Mouse (Mus musculus) sigmoid colon, adult 10 weeks (tissue): ENCODE results near the gene Unc79. TPM values are rescaled to one million over a fixed set of nuclear protein-coding genes. Genes with fewer than 3 reads are reported as not detected.

Experiments
- polyA plus RNA-seq: library from polyadenylated mRNA; stranded (reverse); fragments of 350-450 nt; fragmentation: Illumina TruSeq; extraction: RNeasy Lipid Tissue Mini Kit (QIAGEN cat#74804); gene quantifications from one replicate; pipeline ENCODE4 v1.2.3, GENCODE M21; 2014; ENCODE audit warnings: low read depth, low replicate concordance

Unc79 gene
- polyA plus RNA-seq = 0.47 TPM

GRCm38 (mm10) chr12:102948778-102949394 is at the start of gene Unc79:
TSS of gene Unc79 (plus strand) at chr12:102948859.

GRCm38 (mm10) chr12:102899091-102899490 is 49.6 kb upstream of the Unc79 start, which contains the start of gene Cox8c:
TSS of gene Cox8c (plus strand) at chr12:102899316.

Other genes starting within 250 kb of the Unc79 start
- 2.8 TPM for gene Itpk1, start 243.9 kb upstream of the Unc79 start, polyA plus RNA-seq
- gene Moap1, start 205.2 kb upstream of the Unc79 start, polyA plus RNA-seq = 2.5 TPM
- 13.3 TPM for gene Tmem251, start 205.1 kb upstream of the Unc79 start, polyA plus RNA-seq
- gene Gm28051, start 191.1 kb upstream of the Unc79 start, polyA plus RNA-seq = not detected
- 15.3 TPM for gene Gon7, start 191.1 kb upstream of the Unc79 start, polyA plus RNA-seq
- 22.5 TPM for gene Ubr7, start 190.9 kb upstream of the Unc79 start, polyA plus RNA-seq
- gene Gm20604, start 190.2 kb upstream of the Unc79 start, polyA plus RNA-seq = 17.4 TPM
- 65.2 TPM for gene Btbd7, start 70.4 kb upstream of the Unc79 start, polyA plus RNA-seq
- gene Cox8c, start 49.5 kb upstream of the Unc79 start, polyA plus RNA-seq = not detected